Mouse (Mus musculus) heart, adult 2 months (tissue): ENCODE measurements at regions not wholly inside any gene's neighbourhood (a gene's known extent, or its start where the extent isn't known, plus 50 kb on each side); places are given as distances from the start of the nearest gene placed in this dataset.

Experiments
- CTCF ChIP-seq: fragments of 200-600 bp; IDR thresholded peaks from 2 replicates; pipeline ENCODE4 v1.8.1; 2022; ENCODE audit warnings: antibody characterized with exemption, mild to moderate bottlenecking, moderate library complexity
- EP300 ChIP-seq: fragments of 200-500 bp; IDR thresholded peaks from 2 replicates; pipeline ENCODE4 v1.6.1; 2011; ENCODE audit warnings: low read depth, low read length, control low read depth; ENCODE audit not compliant: insufficient read depth

DNA sequence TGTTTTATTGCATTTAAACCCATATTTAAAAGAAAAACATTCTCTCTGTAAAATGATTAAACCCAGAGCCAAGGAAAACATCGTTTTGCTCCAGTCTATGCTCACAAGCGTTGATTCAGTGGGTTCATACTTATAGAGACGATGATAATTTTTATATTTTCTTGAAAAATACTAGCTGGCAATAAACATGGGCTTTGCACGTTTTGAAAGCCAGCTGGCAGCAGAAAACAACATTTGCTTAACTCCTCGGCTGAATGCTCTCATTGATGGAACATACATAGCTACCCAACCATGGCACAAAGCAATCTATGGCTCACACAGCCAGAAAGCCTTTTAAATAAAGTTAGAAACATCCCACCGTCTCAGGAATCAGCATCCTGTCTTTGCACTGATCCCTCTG lies 366.5 kb downstream of the Rapgef2 start:
- TF ChIP-seq CTCF, result no peak; the same call in 1 of the 2 replicates
- TF ChIP-seq EP300, result no peak
